Mouse (Mus musculus) G1E (cell line): ENCODE results near the gene Dicer1.

ENCODE experiments used
- CTCF ChIP-seq: IDR thresholded peaks from 2 replicates; pipeline ENCODE4 v1.5.1; 2012; ENCODE audit warnings: low read depth, low read length, inconsistent platforms, mixed read lengths
- GATA1 ChIP-seq: IDR thresholded peaks from 2 replicates; pipeline ENCODE4 v1.6.1; 2012; ENCODE audit warnings: borderline replicate concordance, low read length, inconsistent platforms, mixed read lengths
- POLR2AphosphoS5 ChIP-seq: IDR thresholded peaks from 2 replicates; pipeline ENCODE4 v1.6.1; 2012; ENCODE audit warnings: low read depth, low read length, inconsistent platforms; ENCODE audit not compliant: insufficient replicate concordance
- TAL1 ChIP-seq: conservative IDR thresholded peaks from 2 replicates; pipeline ENCODE4 v1.6.1; 2012; ENCODE audit warnings: low read depth, low read length, inconsistent platforms, mixed read lengths

DNA sequence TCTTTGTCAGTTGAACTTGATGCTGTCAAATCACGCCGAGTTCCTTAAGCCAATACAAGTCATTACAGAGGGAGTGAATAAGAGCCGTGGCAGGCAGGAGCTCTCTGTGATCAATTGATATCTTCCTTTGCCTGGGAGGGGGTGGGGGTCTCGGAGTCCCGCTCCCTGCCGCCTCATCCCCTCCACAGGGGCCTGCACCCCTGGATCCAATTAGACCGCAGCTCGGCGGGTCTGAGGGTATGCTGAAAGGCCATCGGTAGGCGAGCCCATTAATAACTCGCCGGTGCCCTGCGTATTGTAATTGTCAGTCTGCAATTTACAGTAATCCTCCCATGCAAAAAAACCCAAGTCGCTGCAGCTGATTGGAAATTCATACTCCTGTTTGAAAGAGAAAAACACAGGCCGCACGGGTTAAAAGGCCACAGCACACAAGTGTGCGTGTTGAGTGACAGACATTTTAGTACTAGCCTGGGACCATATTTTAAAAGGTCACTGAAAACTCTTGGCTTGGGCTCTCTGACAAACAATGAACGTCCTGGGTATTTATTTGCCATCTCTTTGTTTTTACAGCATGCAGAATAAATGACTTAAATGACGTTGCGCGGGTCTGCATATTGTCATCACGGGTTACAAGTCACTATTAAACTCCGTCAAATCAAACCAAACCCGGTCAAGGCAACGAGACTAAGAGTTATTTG, 72.5 kb downstream of the Dicer1 start:
- no peak for TF ChIP-seq TAL1
- no peak for TF ChIP-seq GATA1
- TF ChIP-seq CTCF = no peak
- no peak for TF ChIP-seq POLR2AphosphoS5
